Mouse (Mus musculus): ENCODE data around the gene Sh3pxd2a.

- TF ChIP-seq CHD2 (IDR thresholded peaks at IDR 0.05; ENCODE audit: low read length) (no peak), EP300 (IDR thresholded peaks at IDR 0.05; ENCODE audit: low read depth in 1 of 2, low read length in 2 of 2) (no peak), TBP (IDR thresholded peaks at IDR 0.05; ENCODE audit: low read depth, low read length) (no peak), USF1 (IDR thresholded peaks at IDR 0.05; ENCODE audit: low read depth, low read length) (no peak), GATA1 (IDR thresholded peaks at IDR 0.05; ENCODE audit: low read depth, low read length) (no peak), ZC3H11A (IDR thresholded peaks at IDR 0.05; ENCODE audit: low read depth, low read length) (no peak), CTCF (IDR thresholded peaks at IDR 0.05 in 2 of 3, conservative IDR thresholded peaks at IDR 0.05 in 1 of 3; ENCODE audit: control insufficient read depth in 1 of 3, insufficient read depth in 1 of 3, low read depth in 2 of 3, low read length in 3 of 3, poor library complexity in 1 of 3, severe bottlenecking in 1 of 3) (no peak), MAX (IDR thresholded peaks at IDR 0.05; ENCODE audit: low read length) (no peak), RCOR1 (IDR thresholded peaks at IDR 0.05; ENCODE audit: low read depth, low read length) (no peak), POLR2A (IDR thresholded peaks at IDR 0.05; ENCODE audit: control insufficient read depth in 1 of 2, insufficient read depth in 1 of 2, low read depth in 1 of 2, low read length in 2 of 2, poor library complexity in 1 of 2) (no peak), RAD21 (IDR thresholded peaks at IDR 0.05; ENCODE audit: low read depth, low read length) (no peak), POLR2AphosphoS5 (IDR thresholded peaks at IDR 0.05; ENCODE audit: borderline replicate concordance, low read depth, low read length) (no peak), BHLHE40 (IDR thresholded peaks at IDR 0.05; ENCODE audit: borderline replicate concordance, low read depth, low read length) (no peak), JUND (IDR thresholded peaks at IDR 0.05; ENCODE audit: low read depth, low read length) (no peak)
These were observed 148.9 kb downstream of the Sh3pxd2a start for GRCm38 (mm10) chr19:47315091-47315916.
